Mouse (Mus musculus) monocyte, adult 5-6 weeks (primary cell): ENCODE results near the gene Mgat1. TPM values are rescaled to one million over a fixed set of nuclear protein-coding genes. Genes with fewer than 3 reads are reported as not detected.
"Not testable (repeated sequence)": the region's sequence is repeated elsewhere in the genome, so short reads cannot be mapped to it uniquely, and the experiment has no call there.

ENCODE experiments used
- ATAC-seq: fragments of 153-309, 156-312 bp; replicated peaks from 2 replicates; pipeline ENCODE4 v1.8.0; 2017; ENCODE audit warnings: mild to moderate bottlenecking; ENCODE audit not compliant: low TSS enrichment, insufficient number of reproducible peaks, severe bottlenecking, poor library complexity, low FRiP score
- total RNA-seq: library from RNA; stranded (forward); fragments of 200-1000, 200-491, 200-594 nt; gene quantifications from 3 replicates; pipeline ENCODE4 v1.2.3, GENCODE M21; 2017

Gene Mgat1
- total RNA-seq, 1 experiment from 2014 or later = 58.6 TPM

DNA sequence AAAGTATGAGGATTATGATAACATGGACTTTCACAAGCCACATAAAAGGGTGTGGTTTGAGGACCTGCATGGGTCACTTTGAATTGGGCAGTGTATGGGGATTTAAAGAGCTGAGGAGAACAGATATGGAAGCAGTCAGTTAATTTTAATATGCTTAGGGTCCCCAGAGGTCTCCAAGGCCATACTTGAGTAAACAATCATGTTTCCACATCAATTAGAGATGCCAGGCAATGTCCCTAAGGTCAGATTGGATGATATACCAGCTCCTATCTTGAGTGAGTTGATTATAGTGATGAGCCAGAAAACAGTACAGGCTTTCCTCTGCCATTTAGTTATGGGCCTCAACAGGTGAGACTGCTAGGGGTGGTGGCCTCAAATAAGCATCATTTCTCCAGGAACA is 60.5 kb downstream of the Mgat1 start, which contains the start of gene Olfr10:
Gene Olfr10, plus strand, starts transcription at position 301 of the 400 bp plus-strand sequence.
- ATAC-seq = no peak

- ATAC-seq = not testable (repeated sequence)
These were observed 64.6 kb downstream of the Mgat1 start for GRCm38 (mm10) chr11:49308547-49308946.

Other genes starting within 250 kb of the Mgat1 start
- 84.2 to 227 TPM (median 114 TPM) in 3 replicates for gene 9930111J21Rik2, start 192.9 kb upstream of the Mgat1 start, total RNA-seq
- gene Tgtp2, start 180.0 kb upstream of the Mgat1 start, total RNA-seq = 15.9 to 85.7 TPM (median 25.2 TPM) in 3 replicates
- gene Ifi47, start 167.6 kb upstream of the Mgat1 start, total RNA-seq = 23.6 to 98.9 TPM (median 35.3 TPM) in 3 replicates
- not detected in 3 replicates for gene Olfr1396, start 129.3 kb upstream of the Mgat1 start, total RNA-seq
- not detected in 3 replicates for gene Olfr1395, start 101.9 kb upstream of the Mgat1 start, total RNA-seq
- gene Olfr1394, start 89.8 kb upstream of the Mgat1 start, total RNA-seq = not detected in 3 replicates
- gene Btnl9, start 57.0 kb upstream of the Mgat1 start, total RNA-seq = 0.75 to 2.2 TPM (median 0.78 TPM) in 3 replicates
- gene Zfp62, start 40.9 kb upstream of the Mgat1 start, total RNA-seq = 96.4 to 134 TPM (median 134 TPM) in 3 replicates
- gene Olfr1393, start 34.1 kb downstream of the Mgat1 start, total RNA-seq = 2.0 TPM in 1 of 3 replicates, not detected in the others
- gene Olfr1392, start 41.1 kb downstream of the Mgat1 start, total RNA-seq = not detected in 3 replicates
- gene Olfr10, start 60.5 kb downstream of the Mgat1 start, total RNA-seq = not detected in 3 replicates
- gene Olfr1391, start 78.6 kb downstream of the Mgat1 start, total RNA-seq = not detected in 3 replicates
- not detected in 3 replicates for gene Olfr1390, start 91.0 kb downstream of the Mgat1 start, total RNA-seq
- not detected in 3 replicates for gene Olfr1389, start 178.9 kb downstream of the Mgat1 start, total RNA-seq
- 0.68 TPM in 1 of 3 replicates, not detected in the others for gene Olfr1388, start 192.4 kb downstream of the Mgat1 start, total RNA-seq
- not detected in 3 replicates for gene Olfr1387, start 211.2 kb downstream of the Mgat1 start, total RNA-seq
- not detected in 3 replicates for gene Olfr1386, start 220.9 kb downstream of the Mgat1 start, total RNA-seq
- not detected in 3 replicates for gene Olfr1385, start 244.9 kb downstream of the Mgat1 start, total RNA-seq